Mouse (Mus musculus): Measurements from ENCODE around the gene Rit1.

GRCm38 (mm10) chr3:88756276-88756675, 39.6 kb downstream of the Rit1 start:
- TF ChIP-seq CTCF (IDR thresholded peaks at IDR 0.05; ENCODE audit: low read depth) (no peak), EP300 (IDR thresholded peaks at IDR 0.05; ENCODE audit: low read depth) (no peak)

All from heart, postnatal 0 days (tissue).